Mouse (Mus musculus) T-helper 17 cell (primary cell): ENCODE measurements around the gene Hist1h4k.

Experiments
- in situ Hi-C, 2 experiments: fragments of 300-600 bp; cut with MboI, MseI; formaldehyde crosslinking; loops; 1 replicate in 1 of 2; 2 replicates in 1 of 2; pipeline ENCODE4 v1.15.1; 2025; ENCODE audit warnings: high pct_unique_total_duplicates in 2 of 2

Hist1h4k gene

DNA sequence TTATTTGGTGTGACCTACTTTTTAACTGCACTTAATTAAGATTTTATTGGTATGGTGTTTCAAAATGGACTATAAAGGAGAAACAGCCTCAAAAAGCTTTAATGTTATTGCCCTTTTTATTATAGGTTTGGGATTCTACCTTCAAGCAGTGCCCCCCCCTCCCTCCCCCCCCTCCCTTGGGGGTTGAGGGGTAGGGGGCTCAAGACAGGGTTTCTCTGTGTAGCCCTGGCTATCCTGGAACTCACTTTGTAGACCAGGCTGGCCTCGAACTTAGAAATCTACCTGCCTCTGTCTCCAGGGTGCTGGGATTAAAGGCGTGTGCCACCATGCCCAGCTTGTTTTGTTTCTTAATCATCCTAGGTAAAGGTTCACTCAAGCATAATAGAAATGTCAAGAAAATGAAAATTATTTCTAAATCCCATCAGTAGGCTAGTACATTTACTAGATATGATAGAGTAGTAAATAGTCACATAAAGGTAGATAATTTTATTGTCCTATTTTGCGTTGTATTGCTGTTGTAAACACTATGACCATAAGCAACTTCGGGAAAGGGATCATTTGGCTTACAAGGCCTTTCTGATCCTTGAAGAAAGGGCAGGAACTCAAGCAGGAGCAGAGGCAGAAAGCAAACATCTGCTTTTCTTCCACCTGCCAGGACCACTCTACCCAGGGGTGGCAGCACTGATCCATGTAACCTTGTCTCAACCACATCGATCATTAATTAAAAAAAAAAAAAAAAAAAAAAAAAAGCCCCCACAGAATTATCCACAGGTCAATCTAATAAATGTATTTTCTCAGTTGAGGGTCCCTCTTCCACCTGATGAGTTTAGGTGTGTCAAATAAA lies 27.1 kb downstream of the Hist1h4k start:
- in situ Hi-C loops = loop anchor here in 1 of 2 experiments (5.0 to 25.0 kb wide), 2 partner anchors 1689 to 1849 kb away; partner anchors contain the start of genes Abt1, Hist1h2ad, Hist1h2ae and Hist1h2bf

DNA sequence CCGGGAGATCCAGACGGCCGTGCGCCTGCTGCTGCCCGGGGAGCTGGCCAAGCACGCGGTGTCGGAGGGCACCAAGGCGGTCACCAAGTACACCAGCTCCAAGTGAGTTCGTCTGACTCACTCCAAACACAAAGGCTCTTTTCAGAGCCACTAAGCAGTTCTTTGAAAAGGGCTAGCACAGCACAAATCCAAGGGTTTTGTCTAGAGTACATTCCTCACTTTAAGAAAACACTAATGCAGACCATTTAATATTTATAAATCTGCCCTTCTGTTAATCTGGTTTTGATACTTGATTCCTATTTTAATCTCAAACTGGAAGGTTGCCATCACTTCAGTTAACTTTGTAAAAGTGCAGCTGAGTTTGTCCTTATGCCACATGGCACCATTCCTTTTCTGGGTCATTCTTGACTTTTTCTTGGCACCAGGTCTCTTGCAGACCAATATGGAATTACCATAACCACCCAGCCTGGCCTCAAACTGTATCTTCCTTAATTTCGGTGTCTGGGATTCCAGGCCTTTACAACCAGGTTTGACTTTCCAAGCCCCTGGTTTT lies 27.9 kb downstream of the Hist1h4k start:
- in situ Hi-C loops = loop anchor here in 1 of 2 experiments (5.0 to 25.0 kb wide), 2 partner anchors 1690 to 1850 kb away; partner anchors contain the start of genes Abt1, Hist1h2ad, Hist1h2ae and Hist1h2bf

DNA sequence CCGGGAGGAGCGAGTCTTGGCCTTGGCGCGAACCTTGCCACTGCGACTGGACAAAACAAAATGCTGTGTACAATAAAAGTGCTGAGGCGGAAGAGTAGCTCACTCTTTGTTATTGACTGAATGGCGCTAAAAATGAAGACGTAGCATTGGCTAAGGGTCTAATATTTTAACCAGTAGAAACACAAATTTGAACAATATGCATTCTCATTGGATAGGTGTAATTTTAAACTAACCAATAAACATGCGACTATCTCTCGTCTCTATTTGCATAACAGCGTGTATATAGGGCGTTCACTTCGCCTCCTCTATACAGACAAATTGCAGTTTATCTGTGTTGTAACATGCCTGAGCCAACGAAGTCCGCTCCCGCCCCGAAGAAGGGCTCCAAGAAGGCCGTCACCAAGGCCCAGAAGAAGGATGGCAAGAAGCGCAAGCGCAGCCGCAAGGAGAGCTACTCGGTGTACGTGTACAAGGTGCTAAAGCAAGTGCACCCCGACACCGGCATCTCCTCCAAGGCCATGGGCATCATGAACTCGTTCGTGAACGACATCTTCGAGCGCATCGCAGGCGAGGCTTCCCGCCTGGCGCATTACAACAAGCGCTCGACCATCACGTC lies 28.4 kb downstream of the Hist1h4k start, which contains the start of gene Hist1h2bm:
Gene Hist1h2bm (plus strand): TSS at position 288 of the 616 bp plus-strand sequence.
- in situ Hi-C loops = loop anchor here in 1 of 2 experiments (5.0 to 25.0 kb wide), 2 partner anchors 1690 to 1850 kb away; partner anchors contain the start of genes Abt1, Hist1h2ad, Hist1h2ae and Hist1h2bf

DNA sequence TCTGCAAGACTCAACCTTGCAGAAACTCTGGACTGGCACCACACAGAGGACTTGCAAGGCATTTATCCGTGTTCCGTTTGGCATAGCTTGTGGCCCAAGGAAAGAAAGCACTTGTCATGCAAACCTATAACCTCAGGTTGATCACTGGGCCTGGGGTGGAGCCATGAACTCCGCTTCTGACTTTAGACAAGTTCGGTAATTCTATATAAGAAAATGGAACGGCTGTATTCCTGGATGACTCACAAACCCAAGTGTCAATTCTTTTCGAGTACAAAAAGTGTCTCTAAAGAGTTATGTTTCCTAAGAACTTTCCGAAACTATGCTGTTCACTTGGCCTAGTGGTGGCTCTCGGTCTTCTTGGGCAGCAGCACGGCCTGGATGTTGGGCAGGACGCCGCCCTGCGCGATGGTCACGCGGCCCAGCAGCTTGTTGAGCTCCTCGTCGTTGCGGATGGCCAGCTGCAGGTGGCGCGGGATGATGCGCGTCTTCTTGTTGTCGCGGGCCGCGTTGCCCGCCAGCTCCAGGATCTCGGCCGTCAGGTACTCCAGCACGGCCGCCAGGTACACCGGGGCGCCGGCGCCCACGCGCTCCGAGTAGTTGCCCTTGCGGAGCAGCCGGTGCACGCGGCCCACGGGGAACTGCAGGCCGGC lies 29.1 kb downstream of the Hist1h4k start:
- in situ Hi-C loops = loop anchor here in 1 of 2 experiments (5.0 to 25.0 kb wide), 2 partner anchors 1691 to 1851 kb away; partner anchors contain the start of genes Abt1, Hist1h2ad, Hist1h2ae and Hist1h2bf

DNA sequence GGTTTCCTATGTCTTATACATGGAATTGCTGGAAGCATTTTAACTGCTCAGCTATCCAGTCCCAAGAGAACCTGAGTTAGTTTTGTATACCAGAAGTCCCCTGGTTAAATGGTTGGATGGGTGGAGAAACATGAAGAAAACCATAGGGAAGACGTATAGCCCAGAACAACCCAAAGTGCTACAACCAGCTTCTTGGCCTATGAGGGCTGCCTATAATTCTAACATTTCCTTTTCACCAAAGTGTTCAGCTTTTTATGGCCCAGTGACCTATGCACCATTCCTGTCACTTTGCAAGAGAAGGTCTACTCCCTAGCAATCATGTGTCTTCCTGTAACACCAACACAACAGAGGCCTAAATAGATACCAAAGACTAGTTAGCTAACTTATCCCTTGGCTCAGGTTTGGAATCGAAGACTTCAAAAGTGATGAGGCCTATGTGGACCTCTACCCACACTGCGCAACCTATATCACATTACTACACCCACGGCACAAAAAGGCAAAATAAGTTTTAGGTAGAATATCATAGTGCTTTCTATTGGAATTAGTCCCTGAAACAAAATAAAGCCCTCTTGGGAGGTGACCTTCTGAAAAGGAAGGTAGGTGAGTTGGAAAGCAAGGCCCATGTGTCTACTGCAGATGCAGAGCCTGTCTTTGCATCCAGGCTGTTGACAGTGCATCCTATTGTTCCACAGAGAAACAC lies 31.8 kb downstream of the Hist1h4k start:
- in situ Hi-C loops = loop anchor here (5.0 to 25.0 kb wide), 8 partner anchors 69 to 1964 kb away; partner anchors contain the start of genes Abt1 (in 2 of the 2), Hist1h3g (in 2 of the 2), Hist1h2ac (in 1 of the 2) and Hist1h2ad (in 1 of the 2)

DNA sequence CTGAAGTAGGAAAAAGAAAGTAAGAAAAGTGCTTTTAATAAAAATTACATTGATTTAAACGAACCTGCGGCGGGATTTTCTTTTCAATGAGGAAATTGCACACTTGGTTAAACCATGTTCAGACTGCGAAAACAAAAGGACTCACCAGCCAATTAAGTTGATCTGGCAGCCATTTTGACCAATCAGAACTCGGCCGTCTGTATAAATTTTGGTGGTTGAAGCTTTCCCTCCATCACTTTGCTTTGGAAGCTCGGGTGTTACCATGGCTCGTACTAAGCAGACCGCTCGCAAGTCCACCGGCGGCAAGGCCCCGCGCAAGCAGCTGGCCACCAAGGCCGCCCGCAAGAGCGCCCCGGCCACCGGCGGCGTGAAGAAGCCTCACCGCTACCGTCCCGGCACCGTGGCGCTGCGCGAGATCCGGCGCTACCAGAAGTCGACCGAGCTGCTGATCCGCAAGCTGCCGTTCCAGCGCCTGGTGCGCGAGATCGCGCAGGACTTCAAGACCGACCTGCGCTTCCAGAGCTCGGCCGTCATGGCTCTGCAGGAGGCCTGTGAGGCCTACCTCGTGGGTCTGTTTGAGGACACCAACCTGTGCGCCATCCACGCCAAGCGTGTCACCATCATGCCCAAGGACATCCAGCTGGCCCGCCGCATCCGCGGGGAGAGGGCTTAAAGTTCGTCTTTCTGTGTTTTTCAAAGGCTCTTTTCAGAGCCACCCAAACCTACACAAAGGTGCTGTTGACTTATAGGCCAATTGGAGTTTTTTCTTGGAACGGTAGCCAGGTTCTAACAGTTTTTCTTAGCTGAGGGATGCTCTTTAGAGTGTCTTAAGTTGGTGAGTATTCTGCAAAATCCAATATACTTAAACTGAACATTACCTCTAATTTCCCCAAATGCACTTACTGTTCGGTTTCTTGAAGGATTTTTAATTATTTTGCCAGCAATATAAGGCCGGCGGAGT lies 32.6 kb downstream of the Hist1h4k start, which contains the start of gene Hist1h3h:
Gene Hist1h3h (plus strand): TSS at position 263 of the 961 bp plus-strand sequence.
- in situ Hi-C loops = loop anchor here (5.0 to 25.0 kb wide), 8 partner anchors 70 to 1965 kb away; partner anchors contain the start of genes Abt1 (in 2 of the 2), Hist1h3g (in 2 of the 2), Hist1h2ac (in 1 of the 2) and Hist1h2ad (in 1 of the 2)

DNA sequence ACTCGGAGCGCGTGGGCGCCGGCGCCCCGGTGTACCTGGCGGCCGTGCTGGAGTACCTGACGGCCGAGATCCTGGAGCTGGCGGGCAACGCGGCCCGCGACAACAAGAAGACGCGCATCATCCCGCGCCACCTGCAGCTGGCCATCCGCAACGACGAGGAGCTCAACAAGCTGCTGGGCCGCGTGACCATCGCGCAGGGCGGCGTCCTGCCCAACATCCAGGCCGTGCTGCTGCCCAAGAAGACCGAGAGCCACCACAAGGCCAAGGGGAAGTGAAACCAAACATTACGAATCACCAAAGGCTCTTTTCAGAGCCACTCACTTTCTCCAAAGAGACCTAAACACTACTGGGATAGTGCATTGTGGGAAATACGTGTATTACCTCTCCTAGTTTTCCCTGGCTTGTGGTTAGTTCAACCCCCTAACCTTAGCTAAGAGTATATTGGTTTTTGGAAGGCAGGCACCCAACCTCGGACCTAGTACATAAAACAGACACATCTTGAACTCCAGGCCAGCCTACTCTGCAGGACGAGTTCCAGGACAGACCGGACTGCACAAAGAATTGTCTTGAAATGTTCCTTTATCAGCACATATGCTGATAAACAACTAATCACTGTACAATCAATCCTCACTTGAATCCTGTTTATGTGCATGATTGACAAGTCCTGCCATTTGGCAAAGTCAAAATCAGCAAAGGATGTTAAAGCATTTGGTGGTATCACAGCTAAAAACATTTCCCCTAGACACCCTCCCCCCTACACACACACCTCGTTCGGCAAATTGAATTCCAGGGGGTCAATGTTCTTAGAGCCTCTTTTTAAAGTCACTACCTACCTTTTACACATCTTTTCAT lies 33.5 kb downstream of the Hist1h4k start:
- in situ Hi-C loops = loop anchor here (5.0 to 25.0 kb wide), 8 partner anchors 71 to 1966 kb away; partner anchors contain the start of genes Abt1 (in 2 of the 2), Hist1h3g (in 2 of the 2), Hist1h2ac (in 1 of the 2) and Hist1h2ad (in 1 of the 2)

DNA sequence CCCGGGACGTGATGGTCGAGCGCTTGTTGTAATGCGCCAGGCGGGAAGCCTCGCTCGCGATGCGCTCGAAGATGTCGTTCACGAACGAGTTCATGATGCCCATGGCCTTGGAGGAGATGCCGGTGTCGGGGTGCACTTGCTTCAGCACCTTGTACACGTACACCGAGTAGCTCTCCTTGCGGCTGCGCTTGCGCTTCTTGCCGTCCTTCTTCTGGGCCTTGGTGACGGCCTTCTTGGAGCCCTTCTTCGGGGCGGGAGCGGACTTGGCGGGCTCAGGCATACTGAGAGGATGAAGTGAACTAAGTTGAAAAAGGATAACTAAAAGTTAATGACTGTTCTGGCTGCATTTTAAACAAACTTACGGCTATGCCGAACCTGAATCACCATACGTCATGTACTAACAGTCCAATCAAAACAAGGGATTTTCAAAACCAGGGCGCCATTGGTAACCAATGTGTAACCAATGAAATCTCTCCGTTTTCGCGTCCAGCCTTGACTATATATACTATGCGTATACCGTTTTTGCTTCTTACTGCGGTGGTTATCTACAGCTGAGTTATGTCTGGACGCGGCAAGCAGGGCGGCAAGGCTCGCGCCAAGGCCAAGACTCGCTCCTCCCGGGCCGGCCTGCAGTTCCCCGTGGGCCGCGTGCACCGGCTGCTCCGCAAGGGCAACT lies 34.3 kb downstream of the Hist1h4k start, which contains the start of the genes Hist1h2bl and Hist1h2ai:
Gene Hist1h2bl (minus strand): TSS at position 280 of the 676 bp plus-strand sequence.
Gene Hist1h2ai (plus strand): TSS at position 559 of the 676 bp plus-strand sequence.
- in situ Hi-C loops = loop anchor here (5.0 to 25.0 kb wide), 8 partner anchors 71 to 1966 kb away; partner anchors contain the start of genes Abt1 (in 2 of the 2), Hist1h3g (in 2 of the 2), Hist1h2ac (in 1 of the 2) and Hist1h2ad (in 1 of the 2)

DNA sequence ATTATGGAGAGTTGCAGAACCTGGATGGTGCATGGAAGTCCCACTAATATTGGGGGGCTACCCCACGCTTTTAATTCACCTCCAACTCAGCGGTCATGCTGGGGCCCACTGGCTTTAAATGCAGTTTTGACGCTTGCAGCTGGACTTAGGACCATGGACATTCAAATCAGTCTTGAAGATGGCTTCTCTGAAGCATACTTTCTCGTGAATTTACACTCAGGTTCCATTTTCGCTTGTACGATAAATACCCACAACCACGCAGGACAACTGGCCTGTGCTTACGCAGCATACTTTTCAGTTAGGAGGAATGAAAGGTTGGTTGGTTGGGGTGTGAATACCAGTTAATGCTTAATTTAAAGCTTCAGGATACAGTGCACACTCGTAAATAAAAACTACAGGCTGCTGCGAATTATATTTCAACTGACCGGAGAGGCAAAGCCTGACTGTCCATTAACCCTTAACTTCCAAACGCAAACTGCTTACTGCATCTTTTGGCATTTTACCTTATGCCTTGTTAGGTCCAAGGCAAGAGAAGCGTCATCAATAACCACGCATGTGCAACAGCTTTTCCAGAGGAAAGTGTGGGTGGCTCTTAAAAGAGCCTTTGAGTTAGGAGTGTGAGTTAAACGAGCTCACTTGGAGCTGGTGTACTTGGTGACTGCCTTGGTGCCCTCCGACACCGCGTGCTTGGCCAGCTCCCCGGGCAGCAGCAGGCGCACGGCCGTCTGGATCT lies 35.0 kb downstream of the Hist1h4k start:
- in situ Hi-C loops = loop anchor here (5.0 to 25.0 kb wide), 8 partner anchors 72 to 1967 kb away; partner anchors contain the start of genes Abt1 (in 2 of the 2), Hist1h3g (in 2 of the 2), Hist1h2ac (in 1 of the 2) and Hist1h2ad (in 1 of the 2)

DNA sequence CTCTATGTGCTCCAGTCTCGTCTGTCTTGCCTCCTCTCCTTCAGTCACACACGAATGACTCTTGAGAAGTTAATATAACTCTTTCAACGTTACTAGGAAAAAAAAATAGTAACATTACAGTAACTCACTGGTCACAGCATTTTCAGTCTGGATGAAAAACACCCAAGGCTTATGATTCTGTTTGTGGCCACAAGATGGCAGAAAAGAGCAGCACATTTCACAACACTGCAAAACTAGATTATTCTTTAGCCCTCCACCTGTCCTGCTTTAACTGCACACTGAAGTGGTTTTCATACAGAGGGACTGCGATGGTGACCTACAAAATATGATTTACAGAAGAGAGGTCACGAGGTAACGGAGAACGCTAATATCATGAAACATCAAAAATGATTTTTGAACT lies 35.6 kb downstream of the Hist1h4k start:
- in situ Hi-C loops = loop anchor here (5.0 to 25.0 kb wide), 9 partner anchors 73 to 1968 kb away; partner anchors contain the start of genes Abt1 (in 2 of the 2), Hist1h3g (in 2 of the 2), Hist1h2ac (in 1 of the 2) and Hist1h2ad (in 1 of the 2)

DNA sequence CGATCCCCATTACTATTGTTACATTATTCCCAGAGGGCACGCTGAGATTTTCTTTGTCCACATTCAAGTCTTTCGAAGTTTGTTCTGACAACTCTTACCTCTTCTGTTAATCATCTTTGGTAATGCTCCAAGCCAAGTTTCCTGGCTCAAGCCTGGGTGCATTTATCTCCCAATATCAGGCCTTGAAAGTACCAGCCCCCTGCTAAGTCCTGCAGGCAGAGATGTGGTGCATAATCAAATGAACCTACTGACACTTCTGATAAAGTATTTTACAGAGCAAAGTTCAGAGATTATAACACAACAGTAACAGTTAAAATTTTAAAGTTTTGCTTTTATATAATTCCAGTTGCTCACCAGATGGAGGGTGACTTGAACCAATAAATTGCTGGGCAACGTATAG lies 38.6 kb downstream of the Hist1h4k start:
- in situ Hi-C loops = loop anchor here (5.0 to 25.0 kb wide), 4 partner anchors 549 to 1823 kb away; partner anchors contain the start of genes Abt1 (in 2 of the 2), Hist1h2af (in 1 of the 2), Hist1h3g (in 1 of the 2) and Hist1h4h (in 1 of the 2)

DNA sequence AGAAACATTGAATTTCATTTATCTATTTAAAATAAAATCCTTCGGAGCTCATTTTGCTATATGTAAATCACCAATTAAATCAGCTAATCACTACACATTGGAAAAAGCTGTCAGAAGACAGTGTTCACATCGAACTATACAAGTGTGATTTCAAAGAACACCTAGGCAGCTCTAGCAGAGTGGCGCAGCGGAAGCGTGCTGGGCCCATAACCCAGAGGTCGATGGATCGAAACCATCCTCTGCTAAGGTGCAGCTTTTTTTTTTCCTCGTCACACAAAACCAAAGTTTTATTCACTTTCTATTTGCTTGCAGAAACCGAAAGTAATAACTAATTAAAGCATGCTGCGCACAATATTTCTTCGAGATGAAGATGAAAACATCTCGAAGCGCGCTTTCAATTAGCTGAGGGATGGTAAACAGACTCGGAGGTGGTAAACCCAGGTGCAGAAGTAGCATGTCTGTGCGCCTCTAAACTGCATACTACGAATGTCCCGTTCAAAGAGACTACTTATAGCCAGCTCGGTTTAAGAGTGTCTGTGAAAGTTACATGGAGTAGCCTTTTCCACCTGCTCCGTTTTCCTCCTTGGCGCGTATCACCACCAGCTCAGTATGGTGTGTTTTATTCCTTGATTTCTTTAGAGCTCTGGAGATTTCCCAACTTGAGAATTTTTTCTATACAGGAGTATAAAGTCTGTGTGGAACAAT lies 39.3 kb downstream of the Hist1h4k start:
- in situ Hi-C loops = loop anchor here (5.0 to 25.0 kb wide), 4 partner anchors 549 to 1824 kb away; partner anchors contain the start of genes Abt1 (in 2 of the 2), Hist1h2af (in 1 of the 2), Hist1h3g (in 1 of the 2) and Hist1h4h (in 1 of the 2)

DNA sequence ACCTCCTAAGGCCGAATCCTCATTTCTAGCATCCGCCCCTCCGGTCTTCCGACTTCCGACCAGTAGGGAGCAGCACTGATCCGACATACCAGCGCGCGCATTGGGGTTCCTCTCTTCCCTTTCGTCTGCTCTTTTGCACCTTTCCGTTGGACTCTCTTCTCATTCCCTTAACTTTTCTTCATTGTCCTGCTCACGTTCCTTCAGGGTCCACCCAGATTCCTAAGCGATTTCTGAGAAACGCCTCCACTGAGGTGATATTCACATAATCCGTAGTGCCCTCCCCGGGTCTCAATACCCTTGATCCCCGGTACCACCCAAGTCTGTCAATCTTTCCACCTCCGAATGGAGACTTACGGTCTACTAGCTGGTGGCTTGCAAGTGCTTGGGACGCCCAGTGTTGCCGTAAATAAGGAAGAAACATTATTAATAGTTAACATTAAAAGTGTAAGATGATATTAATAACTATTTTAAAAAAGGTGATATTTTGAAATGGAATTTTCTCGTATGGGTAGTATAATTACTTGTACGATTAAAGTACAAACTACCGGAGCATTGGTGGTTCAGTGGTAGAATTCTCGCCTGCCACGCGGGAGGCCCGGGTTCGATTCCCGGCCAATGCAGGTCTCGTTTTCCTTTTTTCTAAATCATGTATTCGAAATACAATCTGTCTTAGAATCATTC lies 40.1 kb downstream of the Hist1h4k start:
- in situ Hi-C loops = loop anchor here (5.0 to 25.0 kb wide), 4 partner anchors 548 to 1825 kb away; partner anchors contain the start of genes Abt1 (in 2 of the 2), Hist1h2af (in 1 of the 2), Hist1h3g (in 1 of the 2) and Hist1h4h (in 1 of the 2)

DNA sequence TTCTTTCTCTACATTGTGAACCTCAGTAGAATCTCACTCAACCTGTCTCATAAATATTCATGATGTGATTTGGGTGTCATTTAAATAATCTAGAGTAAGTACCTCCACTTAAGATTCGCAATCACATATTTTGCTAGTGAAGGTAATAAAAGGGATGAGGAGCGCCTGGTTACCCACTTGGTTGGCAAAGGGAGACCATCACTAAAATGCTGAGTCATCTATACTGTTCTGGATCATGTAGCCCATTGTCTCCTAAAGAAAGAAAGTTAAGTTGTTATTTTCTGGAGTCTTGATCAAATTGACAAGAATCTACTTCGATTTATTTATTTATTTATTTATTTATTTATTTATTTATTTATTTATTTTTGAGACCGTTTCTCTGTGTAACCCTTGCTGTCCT lies 43.6 kb downstream of the Hist1h4k start:
- in situ Hi-C loops = loop anchor here (5.0 to 25.0 kb wide), 3 partner anchors 182 to 1706 kb away; partner anchors contain the start of gene Abt1 (in 1 of the 2)
